21 mouse cellular contexts compared by ENCODE assay signal in the genomic region with DNA sequence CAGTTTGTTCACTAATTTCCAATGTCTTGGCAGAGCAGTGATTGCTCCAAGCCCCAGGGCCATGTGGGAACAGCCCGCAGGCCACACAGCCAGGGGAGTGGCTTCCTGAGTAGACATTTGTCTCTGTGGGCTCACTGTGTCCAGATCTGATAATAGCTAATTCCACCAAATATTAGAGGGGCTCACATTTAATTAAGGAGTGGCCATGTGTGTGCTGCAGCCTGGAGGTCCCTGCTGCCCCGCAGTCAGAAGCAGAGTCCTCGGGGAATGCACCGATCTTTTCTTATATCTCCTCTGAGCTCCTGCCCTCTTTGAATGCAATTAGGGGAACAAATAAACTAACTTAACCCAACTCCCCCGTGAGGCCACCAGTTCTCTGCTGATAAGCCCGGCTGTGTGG.
DNase-seq lines count a peak whose midpoint lies in the region; ATAC-seq and TF ChIP-seq lines count a peak whose summit lies in the region.
"Had no signal": no experiment of that assay in that cellular context is flagged by ENCODE, and none has a peak within 500 bp of the region (broad histone marks: within the 10 kb centered on the region; RNA-seq: fewer than 3 reads in every experiment).

No protein-coding gene starts in this region.

- no peaks in the 10 kb centered on the region for H3K27me3 ChIP-seq in heart, embryonic 10.5 days (ENCODE audit: insufficient read depth, poor library complexity, severe bottlenecking)
- H3K27me3 ChIP-seq in kidney, embryonic 16.5 days (ENCODE audit: insufficient read depth, low read length): no peaks in the 10 kb centered on the region
- H3K27me3 ChIP-seq in stomach, embryonic 15.5 days (replicated peaks): no peaks in the 10 kb centered on the region
- no peaks in the 10 kb centered on the region for H3K27me3 ChIP-seq in stomach, postnatal 0 days (ENCODE audit: control insufficient read depth, insufficient read depth, low read length)
- H3K27me3 ChIP-seq: embryonic facial prominence, embryonic 13.5 days; forebrain, embryonic 15.5 days; limb, embryonic 13.5 days had no signal

- no peak overlapping the region for H3K9ac ChIP-seq in kidney, embryonic 16.5 days (replicated peaks; ENCODE audit: low read length)
- no peak overlapping the region for H3K9ac ChIP-seq in stomach, embryonic 15.5 days
- H3K9ac ChIP-seq in stomach, postnatal 0 days (ENCODE audit: low read length): no peak overlapping the region
- H3K9ac ChIP-seq: embryonic facial prominence, embryonic 13.5 days; forebrain, embryonic 15.5 days; limb, embryonic 13.5 days; lung, embryonic 14.5 days had no signal

- peaks cover 9% of the 10 kb centered on the region for H3K4me1 ChIP-seq in heart, embryonic 10.5 days
- H3K4me1 ChIP-seq in kidney, embryonic 16.5 days (ENCODE audit: insufficient read depth, low read length): peaks cover 25% of the 10 kb centered on the region
- peaks cover 15% of the 10 kb centered on the region; the same call in 1 of the 2 replicates for H3K4me1 ChIP-seq in stomach, embryonic 15.5 days
- H3K4me1 ChIP-seq in stomach, postnatal 0 days (replicated peaks; ENCODE audit: control insufficient read depth, insufficient read depth): no peaks in the 10 kb centered on the region
- H3K4me1 ChIP-seq: embryonic facial prominence, embryonic 13.5 days had no signal

- no peaks in the 10 kb centered on the region for H3K9me3 ChIP-seq in heart, embryonic 10.5 days
- no peaks in the 10 kb centered on the region for H3K9me3 ChIP-seq in kidney, embryonic 16.5 days (ENCODE audit: low read length)
- no peaks in the 10 kb centered on the region for H3K9me3 ChIP-seq in stomach, embryonic 15.5 days
- no peaks in the 10 kb centered on the region for H3K9me3 ChIP-seq in stomach, postnatal 0 days (ENCODE audit: control insufficient read depth, low read length)
- H3K9me3 ChIP-seq: embryonic facial prominence, embryonic 13.5 days; forebrain, embryonic 15.5 days; limb, embryonic 13.5 days had no signal

- no peak for TF ChIP-seq EP300 in stomach, postnatal 0 days (optimal IDR thresholded peaks at IDR 0.05)

- H3K36me3 ChIP-seq in heart, embryonic 10.5 days: no peaks in the 10 kb centered on the region
- H3K36me3 ChIP-seq in kidney, embryonic 16.5 days (ENCODE audit: insufficient read depth, low read length): no peaks in the 10 kb centered on the region
- no peaks in the 10 kb centered on the region for H3K36me3 ChIP-seq in stomach, embryonic 15.5 days
- no peaks in the 10 kb centered on the region for H3K36me3 ChIP-seq in stomach, postnatal 0 days (ENCODE audit: control insufficient read depth, insufficient read depth, low read length)
- H3K36me3 ChIP-seq: embryonic facial prominence, embryonic 13.5 days; limb, embryonic 13.5 days had no signal

- ATAC-seq in kidney, embryonic 16.5 days (ENCODE audit: low FRiP score, low TSS enrichment): peak; percentile 25; the same call in 1 of the 2 replicates
- ATAC-seq in stomach, embryonic 15.5 days (ENCODE audit: insufficient read depth, low FRiP score, low read depth): no peak
- no peak for ATAC-seq in stomach, postnatal 0 days (ENCODE audit: low FRiP score, low TSS enrichment)
- no peak for ATAC-seq in megakaryocyte progenitor cell, adult 5-6 weeks (replicated peaks; ENCODE audit: poor library complexity)
- ATAC-seq: activated CD4-positive, CD25-positive, alpha-beta regulatory T cell, adult 4 months; forebrain, embryonic 15.5 days had no signal

- TF ChIP-seq CTCF in stomach, postnatal 0 days (IDR thresholded peaks at IDR 0.05; ENCODE audit: low read depth): no peak

- no peak overlapping the region for H3K4me2 ChIP-seq in kidney, embryonic 16.5 days (replicated peaks; ENCODE audit: low read depth, low read length)
- H3K4me2 ChIP-seq in stomach, embryonic 15.5 days: peak overlapping the region; percentile 8; the same call in 1 of the 2 replicates
- H3K4me2 ChIP-seq in stomach, postnatal 0 days (replicated peaks; ENCODE audit: low read depth): no peak overlapping the region
- H3K4me2 ChIP-seq: embryonic facial prominence, embryonic 13.5 days; forebrain, embryonic 15.5 days; limb, embryonic 13.5 days; lung, embryonic 14.5 days had no signal

- H3K4me3 ChIP-seq in heart, embryonic 10.5 days: no peak overlapping the region
- no peak overlapping the region for H3K4me3 ChIP-seq in kidney, embryonic 16.5 days (ENCODE audit: low read length)
- H3K4me3 ChIP-seq in stomach, embryonic 15.5 days (replicated peaks): no peak overlapping the region
- H3K4me3 ChIP-seq in stomach, postnatal 0 days (ENCODE audit: low read depth, low read length): no peak overlapping the region
- H3K4me3 ChIP-seq: embryonic facial prominence, embryonic 13.5 days; forebrain, embryonic 15.5 days; heart, adult 2 months; limb, embryonic 13.5 days had no signal

- peak; percentile 8 for DNase-seq in heart, adult 8-10 months (ENCODE audit: low spot score)
- DNase-seq in heart, embryonic 10.5 days (ENCODE audit: low spot score): no peak
- DNase-seq in kidney, postnatal 14 days: no peak
- no peak for DNase-seq in stomach, postnatal 0 days (ENCODE audit: low spot score)
- DNase-seq in layer of hippocampus, adult 8-10 months (ENCODE audit: low spot score in 2 of 2): no peak
- DNase-seq: adrenal gland, postnatal 10 days; cerebellum, adult 11 months; cerebellum, postnatal 10 days; gastrocnemius, postnatal 25 days; kidney, adult 18-20 months; lung, embryonic 14.5 days; retina, postnatal 1 day had no signal

- no peak overlapping the region for H3K27ac ChIP-seq in heart, embryonic 10.5 days
- H3K27ac ChIP-seq in kidney, embryonic 16.5 days (ENCODE audit: low read length): peak overlapping the region; percentile 54
- no peak overlapping the region for H3K27ac ChIP-seq in stomach, embryonic 15.5 days
- no peak overlapping the region for H3K27ac ChIP-seq in stomach, postnatal 0 days (replicated peaks)
- H3K27ac ChIP-seq: embryonic facial prominence, embryonic 13.5 days; forebrain, embryonic 15.5 days; limb, embryonic 13.5 days; macrophage had no signal

- WGBS in heart, embryonic 10.5 days: 63% methylated on average over 6 of the region's 6 CpGs
- 49% methylated on average over 6 of the region's 6 CpGs for WGBS in kidney, embryonic 16.5 days
- WGBS in stomach, embryonic 15.5 days: 37% methylated on average over 6 of the region's 6 CpGs
- 52% methylated on average over 6 of the region's 6 CpGs for WGBS in stomach, postnatal 0 days
